Mouse (Mus musculus) neural tube, embryonic 11.5 days (tissue): Measurements from ENCODE around the gene Gucd1. TPM values are rescaled to one million over a fixed set of nuclear protein-coding genes. Genes with fewer than 3 reads are reported as not detected.
"Not testable (repeated sequence)": the region's sequence is repeated elsewhere in the genome, so short reads cannot be mapped to it uniquely, and the experiment has no call there.

Experiments
- ATAC-seq: fragments of 200-750 bp; cut with Nextera tagmentation; 2 replicates; pipeline ENCODE4 v1.8.0; 2017; ENCODE audit warnings: moderate number of reproducible peaks, mild to moderate bottlenecking, moderate TSS enrichment, moderate library complexity; ENCODE audit not compliant: insufficient read depth, low FRiP score, low TSS enrichment
- DNase-seq: peaks from one replicate; pipeline ENCODE4 v3.0.0-alpha.2; 2015; ENCODE audit warnings: low spot score
- H3K27ac ChIP-seq: fragments of 300-500 bp; sonication (generic); 2 replicates; pipeline ENCODE4 v1.5.1; 2014; ENCODE audit warnings: low read depth, mild to moderate bottlenecking, low read length
- H3K27me3 ChIP-seq: fragments of 300-500 bp; sonication (generic); 2 replicates; pipeline ENCODE4 v1.6.1; 2014; ENCODE audit warnings: mild to moderate bottlenecking, low read length, mixed read lengths; ENCODE audit not compliant: control insufficient read depth, insufficient read depth
- H3K36me3 ChIP-seq: fragments of 300-500 bp; sonication (generic); 2 replicates; pipeline ENCODE4 v1.6.1; 2014; ENCODE audit warnings: mild to moderate bottlenecking, low read length, moderate library complexity, mixed read lengths; ENCODE audit not compliant: control insufficient read depth, insufficient read depth
- H3K4me1 ChIP-seq: fragments of 300-500 bp; sonication (generic); 2 replicates; pipeline ENCODE4 v1.6.1; 2014; ENCODE audit warnings: low read length, mixed read lengths; ENCODE audit not compliant: control insufficient read depth, insufficient read depth
- H3K4me2 ChIP-seq: fragments of 300-500 bp; sonication (generic); 2 replicates; pipeline ENCODE4 v1.6.1; 2014; ENCODE audit warnings: low read depth, mild to moderate bottlenecking, moderate library complexity
- H3K4me3 ChIP-seq: fragments of 300-500 bp; sonication (generic); 2 replicates; pipeline ENCODE4 v1.5.1; 2014; ENCODE audit warnings: low read depth, low read length
- H3K9ac ChIP-seq: fragments of 300-500 bp; sonication (generic); 2 replicates; pipeline ENCODE4 v1.6.1; 2014; ENCODE audit warnings: mild to moderate bottlenecking, low read length
- H3K9me3 ChIP-seq: fragments of 300-500 bp; sonication (generic); 2 replicates; pipeline ENCODE4 v1.6.1; 2016; ENCODE audit warnings: low read length; ENCODE audit not compliant: control insufficient read depth
- WGBS: fragments of 180-500 bp; shearing (Covaris S2); extraction: QIAGEN DNeasy Blood & Tissue Kit; methylation state at CpG from one replicate; pipeline ENCODE4 v1.1.7; 2014; 5-methylcytosine and 5-hydroxymethylcytosine counted together
- polyA plus RNA-seq: library from polyadenylated mRNA; unstranded; fragments of >200 nt; fragmentation: Nextera tagmentation; extraction: Ambion mirVana; gene quantifications from 2 replicates; pipeline ENCODE4 v1.2.1, GENCODE M21; 2014

Gene Gucd1
- polyA plus RNA-seq, 1 experiment from 2014 or later = 33.2 TPM

GRCm38 (mm10) chr10:75504234-75505129, 13.3 kb downstream of the Gucd1 start:
- 89% methylated on average over 8 of the region's 8 CpGs for WGBS
- ATAC-seq = no peak
- H3K27me3 ChIP-seq = no peaks in the 10 kb centered on the region

GRCm38 (mm10) chr10:75503692-75504091, 14.1 kb downstream of the Gucd1 start:
- H3K4me3 ChIP-seq = no peak overlapping the region

More at GRCm38 (mm10) chr10:75504234-75505129, 13.3 kb downstream of the Gucd1 start:
- DNase-seq = no peak
- Histone ChIP-seq H3K27ac (no peak overlapping the region), H3K36me3 (peaks cover 13% of the 10 kb centered on the region), H3K4me2 (no peak overlapping the region), H3K9ac (no peak overlapping the region), H3K4me3 (no peak overlapping the region), H3K9me3 (no peaks in the 10 kb centered on the region), H3K4me1 (no peaks in the 10 kb centered on the region)

GRCm38 (mm10) chr10:75501641-75502040, 16.1 kb downstream of the Gucd1 start:
- WGBS = 97% methylated on average over 1 of the region's 1 CpGs

More at GRCm38 (mm10) chr10:75503692-75504091, 14.1 kb downstream of the Gucd1 start:
- Histone ChIP-seq H3K27me3 (no peaks in the 10 kb centered on the region), H3K36me3 (peaks cover 6% of the 10 kb centered on the region), H3K27ac (no peak overlapping the region), H3K4me2 (no peak overlapping the region), H3K9ac (no peak overlapping the region), H3K4me1 (no peaks in the 10 kb centered on the region), H3K9me3 (no peaks in the 10 kb centered on the region)
- ATAC-seq (no peak), DNase-seq (no peak)
- 94% methylated on average over 7 of the region's 7 CpGs for WGBS

GRCm38 (mm10) chr10:75500345-75500744, 17.4 kb downstream of the Gucd1 start:
- no peaks in the 10 kb centered on the region for H3K4me1 ChIP-seq
- no peak overlapping the region for H3K4me3 ChIP-seq
- ATAC-seq (no peak), DNase-seq (no peak)
- no peaks in the 10 kb centered on the region for H3K36me3 ChIP-seq
- 77% methylated on average over 7 of the region's 7 CpGs for WGBS
- no peak overlapping the region for H3K27ac ChIP-seq
- H3K27me3 ChIP-seq = no peaks in the 10 kb centered on the region
- H3K4me2 ChIP-seq = no peak overlapping the region
- no peaks in the 10 kb centered on the region for H3K9me3 ChIP-seq
- no peak overlapping the region for H3K9ac ChIP-seq

More at GRCm38 (mm10) chr10:75501641-75502040, 16.1 kb downstream of the Gucd1 start:
- no peak overlapping the region for H3K4me2 ChIP-seq
- H3K27ac ChIP-seq = no peak overlapping the region
- H3K36me3 ChIP-seq = no peaks in the 10 kb centered on the region
- H3K9ac ChIP-seq = no peak overlapping the region
- H3K27me3 ChIP-seq = no peaks in the 10 kb centered on the region
- H3K4me3 ChIP-seq = no peak overlapping the region
- no peaks in the 10 kb centered on the region for H3K4me1 ChIP-seq
- no peak for DNase-seq
- no peaks in the 10 kb centered on the region for H3K9me3 ChIP-seq
- no peak for ATAC-seq

- no peak overlapping the region for H3K4me2 ChIP-seq
- WGBS = 45% methylated on average over 3 of the region's 3 CpGs
- no peak for DNase-seq
- H3K4me1 ChIP-seq = no peaks in the 10 kb centered on the region
- no peaks in the 10 kb centered on the region for H3K9me3 ChIP-seq
- ATAC-seq = no peak
- H3K27me3 ChIP-seq = no peaks in the 10 kb centered on the region
- no peak overlapping the region for H3K9ac ChIP-seq
- no peak overlapping the region for H3K4me3 ChIP-seq
- H3K36me3 ChIP-seq = no peaks in the 10 kb centered on the region
- no peak overlapping the region for H3K27ac ChIP-seq
These were observed 18.0 kb downstream of the Gucd1 start for GRCm38 (mm10) chr10:75499791-75500190.

GRCm38 (mm10) chr10:75499214-75499613, 18.6 kb downstream of the Gucd1 start:
- ATAC-seq, H3K4me1 ChIP-seq, H3K27ac ChIP-seq, H3K4me3 ChIP-seq, H3K9me3 ChIP-seq, H3K36me3 ChIP-seq, H3K9ac ChIP-seq, DNase-seq, H3K27me3 ChIP-seq, H3K4me2 ChIP-seq: not testable (repeated sequence)
- 82% methylated on average over 7 of the region's 7 CpGs for WGBS

GRCm38 (mm10) chr10:75495921-75496320, 21.9 kb downstream of the Gucd1 start:
- Histone ChIP-seq H3K36me3 (no peaks in the 10 kb centered on the region), H3K27me3 (no peaks in the 10 kb centered on the region), H3K4me3 (no peak overlapping the region), H3K4me1 (no peaks in the 10 kb centered on the region), H3K4me2 (no peak overlapping the region), H3K9ac (no peak overlapping the region), H3K27ac (no peak overlapping the region), H3K9me3 (no peaks in the 10 kb centered on the region)
- no peak for DNase-seq
- ATAC-seq = no peak

- Histone ChIP-seq H3K36me3 (no peaks in the 10 kb centered on the region), H3K27me3 (no peaks in the 10 kb centered on the region), H3K4me1 (no peaks in the 10 kb centered on the region), H3K4me2 (no peak overlapping the region), H3K27ac (no peak overlapping the region), H3K4me3 (no peak overlapping the region), H3K9me3 (no peaks in the 10 kb centered on the region), H3K9ac (no peak overlapping the region)
- ATAC-seq (no peak), DNase-seq (no peak)
- WGBS = 80% methylated on average over 6 of the region's 6 CpGs
These were observed 22.5 kb downstream of the Gucd1 start for GRCm38 (mm10) chr10:75495304-75495703.

GRCm38 (mm10) chr10:75491936-75492262, 25.9 kb downstream of the Gucd1 start:
- H3K4me2 ChIP-seq = no peak overlapping the region
- H3K27me3 ChIP-seq = no peaks in the 10 kb centered on the region
- H3K4me3 ChIP-seq = no peak overlapping the region
- no peak overlapping the region for H3K27ac ChIP-seq
- H3K9me3 ChIP-seq = no peaks in the 10 kb centered on the region
- H3K36me3 ChIP-seq = no peaks in the 10 kb centered on the region
- WGBS = 85% methylated on average over 2 of the region's 2 CpGs
- ATAC-seq (no peak), DNase-seq (no peak)
- no peaks in the 10 kb centered on the region for H3K4me1 ChIP-seq
- no peak overlapping the region for H3K9ac ChIP-seq
